Mouse (Mus musculus): ENCODE data around the gene Kcnq1. TPM values are rescaled to one million over a fixed set of nuclear protein-coding genes. Genes with fewer than 3 reads are reported as not detected.
A peak's percentile ranks its signal among the peaks of the same experiment; 100 is the strongest.

Kcnq1 gene
- total RNA-seq, 2 experiments from 2014 or later: not detected

DNA sequence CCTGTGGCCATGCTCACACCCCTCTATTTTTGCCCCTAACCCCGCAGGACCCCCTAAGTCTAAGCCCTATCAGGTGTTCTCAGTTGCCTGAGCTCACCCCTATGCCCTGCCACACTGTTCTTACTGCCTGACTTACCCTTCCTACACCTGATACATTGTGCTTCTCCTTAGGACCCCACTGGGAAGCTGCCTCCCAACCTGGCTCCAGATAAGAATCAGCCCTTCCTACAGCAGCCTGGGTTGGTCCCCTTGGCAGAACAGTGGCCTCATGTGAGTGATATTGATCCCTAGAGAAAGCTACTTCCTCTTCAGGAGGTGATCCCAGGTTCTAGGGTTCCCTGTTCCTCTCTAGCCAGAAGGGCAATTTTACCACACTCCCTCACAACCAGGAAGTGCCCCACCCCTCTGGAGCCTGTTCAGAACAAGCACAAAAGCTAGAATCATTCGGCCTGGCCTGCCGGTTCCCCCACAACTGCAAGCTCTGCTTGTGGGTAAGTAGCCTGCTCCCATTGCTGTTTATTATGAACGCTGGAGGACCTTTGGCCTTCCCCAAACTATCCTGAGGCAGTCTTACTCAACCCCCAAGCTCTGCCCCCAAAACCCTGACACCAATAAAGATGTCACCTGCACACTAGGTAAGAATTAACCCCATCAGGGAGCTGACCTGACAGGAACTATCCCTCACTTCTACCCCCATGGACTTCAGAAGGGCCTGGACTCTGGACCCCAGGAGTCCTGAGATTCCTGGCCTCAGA lies 367.4 kb downstream of the Kcnq1 start, which contains the start of gene Slc22a18:
Slc22a18 (plus strand) TSS at position 390 of the 755 bp plus-strand sequence.
- ATAC-seq (replicated peaks; ENCODE audit: poor library complexity, severe bottlenecking): peak; percentile 79

DNA sequence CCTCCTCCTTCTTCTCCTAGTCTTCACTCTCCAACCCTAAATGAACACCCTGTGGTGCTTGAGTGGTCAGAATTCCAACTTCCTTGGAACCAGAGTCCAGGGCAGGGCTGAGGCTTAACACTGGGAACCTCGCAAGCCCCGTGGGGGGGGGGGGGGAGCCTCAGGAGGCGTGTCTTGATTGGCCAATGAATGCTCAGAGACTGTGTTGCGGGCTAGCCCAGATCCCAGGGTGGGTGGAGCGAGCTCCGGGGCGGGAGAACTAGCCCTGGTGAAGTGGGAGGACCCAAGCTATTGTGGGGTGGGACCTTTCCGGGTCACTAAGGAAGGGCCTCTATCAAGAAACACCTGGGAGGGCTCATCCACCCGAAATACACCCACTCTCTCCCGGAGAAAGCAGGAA lies 368.6 kb downstream of the Kcnq1 start:
- ATAC-seq (replicated peaks; ENCODE audit: poor library complexity, severe bottlenecking): peak; percentile 20; the same call in 1 of the 2 replicates

DNA sequence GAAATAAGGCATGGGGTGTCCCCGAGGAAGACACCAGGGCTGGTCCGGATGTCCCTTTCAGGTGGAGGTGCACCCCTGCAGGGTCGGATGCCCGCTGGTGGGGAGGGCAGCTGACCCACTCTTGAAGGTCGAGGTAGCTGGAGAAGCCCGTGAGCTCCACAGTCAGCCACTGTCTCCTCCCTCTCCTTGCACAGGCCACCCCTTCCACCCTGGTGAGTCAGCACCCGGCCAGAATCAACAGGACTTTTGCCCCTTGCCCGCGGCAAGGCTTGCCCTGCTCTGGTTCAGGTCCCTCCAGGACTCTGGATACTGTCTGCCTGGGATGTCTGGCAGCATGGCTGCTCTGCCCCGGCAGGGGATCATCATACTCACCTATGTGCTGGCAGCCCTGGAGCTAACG lies 369.7 kb downstream of the Kcnq1 start:
- ATAC-seq (replicated peaks; ENCODE audit: poor library complexity, severe bottlenecking): no peak

Other genes with a start within 250 kb of the Kcnq1 start
- not detected in 2 replicates for gene Th, start 175.2 kb upstream of the Kcnq1 start, total RNA-seq (2014; fragmentation: Nextera tagmentation)
- gene Th, start 175.2 kb upstream of the Kcnq1 start, total RNA-seq (2017): not detected in 2 replicates
- 2.0 TPM in 2 replicates for gene Ascl2, start 137.1 kb upstream of the Kcnq1 start, total RNA-seq (2014; fragmentation: Nextera tagmentation)
- gene Ascl2, start 137.1 kb upstream of the Kcnq1 start, total RNA-seq (2017): 0.34 and 0.82 TPM in 2 replicates
- 140 and 158 TPM in 2 replicates for gene Tspan32, start 101.3 kb upstream of the Kcnq1 start, total RNA-seq (2014; fragmentation: Nextera tagmentation)
- 95.1 and 117 TPM in 2 replicates for gene Tspan32, start 101.3 kb upstream of the Kcnq1 start, total RNA-seq (2017)
- 63.8 and 77.3 TPM in 2 replicates for gene Cd81, start 53.6 kb upstream of the Kcnq1 start, total RNA-seq (2014; fragmentation: Nextera tagmentation)
- gene Cd81, start 53.6 kb upstream of the Kcnq1 start, total RNA-seq (2017): 159 and 201 TPM in 2 replicates
- 28.1 and 62.3 TPM in 2 replicates for gene Tssc4, start 37.1 kb upstream of the Kcnq1 start, total RNA-seq (2014; fragmentation: Nextera tagmentation)
- gene Tssc4, start 37.1 kb upstream of the Kcnq1 start, total RNA-seq (2017): 33.9 and 45.6 TPM in 2 replicates
- gene Trpm5, start 11.7 kb upstream of the Kcnq1 start, total RNA-seq (2014; fragmentation: Nextera tagmentation): not detected in 2 replicates
- gene Trpm5, start 11.7 kb upstream of the Kcnq1 start, total RNA-seq (2017): not detected in 2 replicates